Mouse (Mus musculus): ENCODE data around the gene Fam3a. TPM values are rescaled to one million over a fixed set of nuclear protein-coding genes. Genes with fewer than 3 reads are reported as not detected.

Gene Fam3a
- polyA plus RNA-seq (2012; rRNA removed) (7.5 and 7.8 TPM in 2 replicates), polyA plus RNA-seq (2014; fragmentation: Nextera tagmentation; extraction: Ambion mirVana) (7.1 and 7.5 TPM in 2 replicates)

DNA sequence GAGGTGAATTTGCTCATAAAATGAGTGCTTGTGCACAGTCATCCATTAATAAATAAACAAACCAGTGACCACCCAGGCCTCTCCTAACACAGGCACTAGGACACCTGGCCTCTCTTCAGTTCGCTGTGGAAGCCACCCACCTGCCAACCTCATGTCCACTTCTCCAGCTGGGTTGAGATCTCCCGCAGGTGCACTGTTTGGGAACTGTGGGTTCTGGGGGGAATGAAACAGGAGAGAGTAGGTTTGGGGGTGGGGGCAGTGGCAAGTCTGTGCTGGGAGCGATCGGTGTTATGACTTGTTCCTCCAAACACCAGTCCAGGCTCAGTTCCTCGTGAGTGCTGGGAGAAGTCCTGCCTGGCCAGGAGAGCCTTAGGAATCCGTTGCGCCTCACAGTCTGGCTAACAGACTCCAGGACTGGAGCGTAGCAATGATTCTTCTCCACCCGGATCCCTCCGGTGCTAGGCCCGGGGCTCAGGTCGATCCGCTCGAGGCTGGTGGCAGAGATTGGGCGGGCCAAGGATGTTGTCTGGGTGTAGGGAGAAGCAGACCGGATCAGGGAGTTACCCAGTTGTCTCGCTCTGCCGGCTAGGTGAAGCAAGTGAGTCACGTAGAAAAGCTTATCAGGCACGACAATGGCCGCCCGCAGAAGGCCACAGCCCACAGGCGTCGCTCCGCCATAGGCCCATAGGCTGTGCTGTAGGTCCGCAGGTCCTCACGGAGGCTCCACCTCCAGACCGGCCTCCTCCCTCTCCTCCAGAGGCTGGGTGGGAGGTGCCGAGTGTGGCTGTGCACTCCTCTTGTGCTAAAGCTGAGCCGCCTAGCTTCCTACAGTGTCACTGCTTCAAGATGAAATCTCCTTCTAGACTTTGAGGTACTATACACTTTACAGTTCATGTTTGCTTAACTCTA lies at the start of gene Fam3a, which contains the start of gene Ikbkg:
Gene Fam3a (minus strand): TSS at position 738 of the 909 bp plus-strand sequence.
Gene Ikbkg (plus strand): TSS at position 756 of the 909 bp plus-strand sequence.
- peak; percentile 49 for TF ChIP-seq EP300 (IDR thresholded peaks at IDR 0.05; ENCODE audit: low read depth)
- TF ChIP-seq CTCF (IDR thresholded peaks at IDR 0.05; ENCODE audit: low read depth), result peak; percentile 87
- no peaks in the 10 kb centered on the region for H3K36me3 ChIP-seq (replicated peaks; ENCODE audit: control insufficient read depth, insufficient read depth, low read depth)
- H3K27ac ChIP-seq, result peak within 1 kb of the TSS; percentile 83
- peak within 1 kb of the TSS; percentile 58 to 74 for H3K4me3 ChIP-seq (ENCODE audit: insufficient read depth in 1 of 2, low read depth in 2 of 2, low read length in 2 of 2)
- WGBS (ENCODE audit: insufficient replicate concordance), result 15% methylated on average over 30 of the region's 30 CpGs
- DNase-seq (ENCODE audit: low read depth in 3 of 3, low spot score in 3 of 3) (peak; percentile 81 to 86 (median 82)), ATAC-seq (ENCODE audit: insufficient read depth) (peak; percentile 100)
- peak within 1 kb of the TSS; percentile 79 for H3K9ac ChIP-seq (replicated peaks)
- H3K9me3 ChIP-seq (ENCODE audit: control insufficient read depth, low read length), result no peaks in the 10 kb centered on the region
- no peaks in the 10 kb centered on the region for H3K27me3 ChIP-seq (ENCODE audit: control insufficient read depth, insufficient read depth, low read length)
- H3K4me1 ChIP-seq (replicated peaks; ENCODE audit: control insufficient read depth in 2 of 2, insufficient read depth in 2 of 2, low read length in 1 of 2), result peaks cover 7 to 15% of the 10 kb centered on the region in 2 experiments; a peak in 3 of 4 replicates
- peak within 1 kb of the TSS; percentile 65 for H3K4me2 ChIP-seq (ENCODE audit: low read depth)

DNA sequence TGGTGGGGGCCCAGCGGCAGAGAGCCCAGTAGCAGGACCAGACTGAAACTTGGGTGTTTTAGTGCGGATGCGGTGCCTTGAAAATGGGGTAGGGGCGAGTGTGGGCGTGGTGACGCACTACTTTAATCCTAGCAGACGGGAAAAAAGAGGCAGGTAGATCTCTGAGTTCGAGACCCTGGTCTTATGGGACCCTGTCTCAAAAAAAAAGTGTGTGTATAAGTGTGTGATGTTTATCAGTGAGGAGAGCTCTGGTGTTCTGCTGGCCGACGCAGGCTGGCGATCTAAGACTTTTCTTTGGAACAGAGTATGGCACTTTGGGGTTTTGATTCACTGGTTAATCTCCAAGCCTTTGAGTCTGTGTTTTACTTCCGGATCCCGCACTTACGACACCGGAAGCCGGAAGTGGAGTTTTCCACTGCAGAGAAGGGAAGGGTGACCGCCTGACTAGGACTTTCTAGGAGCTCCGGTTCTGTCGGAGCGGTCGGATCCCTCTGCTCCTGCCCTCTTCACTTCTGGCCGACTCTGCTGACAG lies 36.3 kb upstream of the Fam3a start:
- no peak for TF ChIP-seq CTCF (IDR thresholded peaks at IDR 0.05; ENCODE audit: low read depth)
- TF ChIP-seq EP300 (IDR thresholded peaks at IDR 0.05; ENCODE audit: low read depth), result no peak
- Histone ChIP-seq H3K4me3 (ENCODE audit: insufficient read depth in 1 of 2, low read depth in 2 of 2, low read length in 2 of 2) (peak overlapping the region; percentile 72 to 99), H3K27ac (peak overlapping the region; percentile 88), H3K4me1 (replicated peaks; ENCODE audit: control insufficient read depth in 2 of 2, insufficient read depth in 2 of 2, low read length in 1 of 2) (peaks cover 15 to 32% of the 10 kb centered on the region in 2 experiments), H3K9me3 (ENCODE audit: control insufficient read depth, low read length) (no peaks in the 10 kb centered on the region), H3K4me2 (ENCODE audit: low read depth) (peak overlapping the region; percentile 83), H3K9ac (replicated peaks) (peak overlapping the region; percentile 73), H3K36me3 (replicated peaks; ENCODE audit: control insufficient read depth, insufficient read depth, low read depth) (peaks cover 5% of the 10 kb centered on the region), H3K27me3 (ENCODE audit: control insufficient read depth, insufficient read depth, low read length) (no peaks in the 10 kb centered on the region)
- 11% methylated on average over 22 of the region's 22 CpGs for WGBS (ENCODE audit: insufficient replicate concordance)
- DNase-seq (ENCODE audit: low read depth in 3 of 3, low spot score in 3 of 3) (peak; percentile 71 to 77 (median 71)), ATAC-seq (ENCODE audit: insufficient read depth) (peak; percentile 45; the same call in 1 of the 2 replicates)

DNA sequence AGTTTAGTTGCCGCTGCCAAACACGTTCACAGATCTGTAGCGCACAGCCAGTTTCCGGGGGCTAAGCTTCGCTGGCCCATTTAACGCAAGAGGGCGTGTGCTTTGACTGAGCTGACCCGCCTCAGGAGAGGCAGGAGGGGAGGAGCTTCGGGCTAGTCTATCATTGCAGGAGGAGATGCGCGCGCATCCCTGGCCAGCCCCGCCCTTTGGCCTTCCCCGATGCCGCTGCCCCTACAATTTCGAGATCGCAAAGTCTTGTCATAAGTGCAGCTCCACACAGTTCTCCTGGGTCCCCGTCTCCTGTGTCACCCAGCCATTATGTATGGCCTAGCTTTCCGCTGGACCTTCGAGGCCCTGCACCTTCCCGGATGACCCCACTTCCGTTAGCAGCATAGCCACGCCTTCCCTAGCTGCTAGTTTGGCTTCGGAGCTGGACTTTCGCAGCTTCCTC lies 35.8 kb upstream of the Fam3a start, which contains the start of gene G6pdx:
Gene G6pdx (minus strand): TSS at position 369 of the 451 bp plus-strand sequence.
- H3K36me3 ChIP-seq (replicated peaks; ENCODE audit: control insufficient read depth, insufficient read depth, low read depth), result peaks cover 5% of the 10 kb centered on the region
- no peaks in the 10 kb centered on the region for H3K9me3 ChIP-seq (ENCODE audit: control insufficient read depth, low read length)
- H3K9ac ChIP-seq (replicated peaks), result peak within 1 kb of the TSS; percentile 73
- H3K4me3 ChIP-seq (ENCODE audit: insufficient read depth in 1 of 2, low read depth in 2 of 2, low read length in 2 of 2), result peak within 1 kb of the TSS; percentile 72 to 99
- peak; percentile 75 for ATAC-seq (ENCODE audit: insufficient read depth)
- TF ChIP-seq CTCF (IDR thresholded peaks at IDR 0.05; ENCODE audit: low read depth), result peak; percentile 58
- TF ChIP-seq EP300 (IDR thresholded peaks at IDR 0.05; ENCODE audit: low read depth), result no peak
- H3K4me2 ChIP-seq (ENCODE audit: low read depth), result peak within 1 kb of the TSS; percentile 83
- WGBS (ENCODE audit: insufficient replicate concordance), result 15% methylated on average over 25 of the region's 25 CpGs
- peaks cover 19 to 37% of the 10 kb centered on the region in 2 experiments for H3K4me1 ChIP-seq (replicated peaks; ENCODE audit: control insufficient read depth in 2 of 2, insufficient read depth in 2 of 2, low read length in 1 of 2)
- DNase-seq (ENCODE audit: low read depth in 3 of 3, low spot score in 3 of 3), result peak; percentile 76 to 82 (median 80)
- peak within 1 kb of the TSS; percentile 88 for H3K27ac ChIP-seq
- H3K27me3 ChIP-seq (ENCODE audit: control insufficient read depth, insufficient read depth, low read length), result no peaks in the 10 kb centered on the region

DNA sequence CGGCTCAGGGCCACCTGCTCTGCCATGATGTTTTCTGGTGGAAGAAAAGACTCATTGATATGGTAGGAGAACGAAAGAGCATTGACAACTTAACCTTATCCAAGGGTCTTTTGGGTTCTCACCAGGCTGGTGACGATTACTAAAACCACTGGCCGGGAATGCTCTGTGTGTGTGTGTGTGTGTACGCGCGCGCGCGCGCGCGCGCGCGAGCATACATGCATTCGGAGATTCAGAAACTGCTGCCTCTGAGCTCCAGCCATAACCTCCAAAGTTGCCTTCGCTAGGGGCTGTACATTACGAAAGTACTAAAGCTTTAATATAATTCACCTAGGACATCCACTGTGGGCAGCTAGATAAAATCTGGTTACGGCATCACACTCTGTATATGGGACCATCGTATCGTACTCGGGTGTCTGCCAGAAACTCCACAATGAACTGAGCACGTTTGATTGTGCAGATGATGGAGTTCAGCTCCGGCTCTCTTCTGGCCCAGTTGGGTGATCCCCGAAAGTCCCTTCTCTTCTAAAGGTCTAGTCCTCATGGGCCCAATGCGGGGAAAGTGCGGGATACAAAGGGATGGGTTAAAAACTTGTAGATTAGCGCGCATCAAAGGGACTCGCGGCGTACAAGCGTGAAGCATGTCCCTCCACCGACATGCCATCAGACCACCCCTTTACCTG lies 35.2 kb upstream of the Fam3a start:
- H3K27ac ChIP-seq, result peak overlapping the region; percentile 47
- peaks cover 4% of the 10 kb centered on the region for H3K36me3 ChIP-seq (replicated peaks; ENCODE audit: control insufficient read depth, insufficient read depth, low read depth)
- H3K4me1 ChIP-seq (replicated peaks; ENCODE audit: control insufficient read depth in 2 of 2, insufficient read depth in 2 of 2, low read length in 1 of 2), result peaks cover 19 to 40% of the 10 kb centered on the region in 2 experiments
- WGBS (ENCODE audit: insufficient replicate concordance), result 20% methylated on average over 35 of the region's 35 CpGs
- H3K9ac ChIP-seq (replicated peaks), result peak overlapping the region; percentile 66
- peak overlapping the region; percentile 72 to 99 for H3K4me3 ChIP-seq (ENCODE audit: insufficient read depth in 1 of 2, low read depth in 2 of 2, low read length in 2 of 2)
- no peaks in the 10 kb centered on the region for H3K27me3 ChIP-seq (ENCODE audit: control insufficient read depth, insufficient read depth, low read length)
- TF ChIP-seq EP300 (IDR thresholded peaks at IDR 0.05; ENCODE audit: low read depth), result no peak
- no peak for TF ChIP-seq CTCF (IDR thresholded peaks at IDR 0.05; ENCODE audit: low read depth)
- H3K9me3 ChIP-seq (ENCODE audit: control insufficient read depth, low read length), result no peaks in the 10 kb centered on the region
- no peak for DNase-seq (ENCODE audit: low read depth in 3 of 3, low spot score in 3 of 3)
- H3K4me2 ChIP-seq (ENCODE audit: low read depth), result peak overlapping the region; percentile 83
- peak; percentile 18 for ATAC-seq (ENCODE audit: insufficient read depth)

Data from liver, embryonic 14.5 days (tissue).